11 mouse cellular contexts compared by ENCODE assay signal in genomic region chr10:81600096-81600495, GRCm38 (mm10). TPM values are rescaled to one million over a fixed set of nuclear protein-coding genes. Genes with fewer than 3 reads are reported as not detected.
DNase-seq lines count a peak whose midpoint lies in the region; ATAC-seq and TF ChIP-seq lines count a peak whose summit lies in the region.
"Had no signal": no experiment of that assay in that cellular context is flagged by ENCODE, and none has a peak within 500 bp of the region (broad histone marks: within the 10 kb centered on the region; RNA-seq: fewer than 3 reads in every experiment).

No protein-coding gene starts in this region.

- peak; percentile 34 for DNase-seq in cerebellum, adult 8-10 months
- DNase-seq in 416B (ENCODE audit: low read depth), result peak; percentile 43
- DNase-seq in layer of hippocampus, adult 9-10 months (ENCODE audit: low spot score), result no peak
- no peak for DNase-seq in layer of hippocampus, postnatal 10 days (ENCODE audit: low spot score in 2 of 2)

- no peak for TF ChIP-seq CTCF in intestine, postnatal 0 days (IDR thresholded peaks at IDR 0.05; ENCODE audit: low read depth)

- H3K27ac ChIP-seq in intestine, embryonic 15.5 days, result 0 out of 2 replicates have a peak overlapping the region, but pooled peaks have one; percentile 48
- H3K27ac ChIP-seq in intestine, postnatal 0 days (ENCODE audit: low read depth, low read length), result no peak overlapping the region
- H3K27ac ChIP-seq in heart, embryonic 16.5 days (ENCODE audit: low read length), result peak overlapping the region; percentile 69
- H3K27ac ChIP-seq: forebrain, embryonic 12.5 days; left cerebral cortex, adult 2 months; neural tube, embryonic 12.5 days had no signal

- no peak overlapping the region for H3K4me3 ChIP-seq in intestine, embryonic 15.5 days (replicated peaks)
- H3K4me3 ChIP-seq in intestine, postnatal 0 days (ENCODE audit: low read depth, low read length), result no peak overlapping the region
- no peak overlapping the region for H3K4me3 ChIP-seq in heart, embryonic 16.5 days (ENCODE audit: low read length)

- H3K9me3 ChIP-seq in intestine, embryonic 15.5 days, result no peaks in the 10 kb centered on the region
- no peaks in the 10 kb centered on the region for H3K9me3 ChIP-seq in intestine, postnatal 0 days (ENCODE audit: control insufficient read depth)
- no peaks in the 10 kb centered on the region for H3K9me3 ChIP-seq in heart, embryonic 16.5 days (replicated peaks; ENCODE audit: control insufficient read depth, low read length)
- H3K9me3 ChIP-seq: forebrain, embryonic 12.5 days; neural tube, embryonic 12.5 days had no signal

- H3K36me3 ChIP-seq in intestine, embryonic 15.5 days, result no peaks in the 10 kb centered on the region
- H3K36me3 ChIP-seq in intestine, postnatal 0 days (ENCODE audit: control insufficient read depth, insufficient read depth), result no peaks in the 10 kb centered on the region
- no peaks in the 10 kb centered on the region for H3K36me3 ChIP-seq in heart, embryonic 16.5 days (ENCODE audit: control insufficient read depth, insufficient read depth)
- H3K36me3 ChIP-seq: forebrain, embryonic 12.5 days; neural tube, embryonic 12.5 days had no signal

- no peak for ATAC-seq in cerebellum, adult (ENCODE audit: insufficient number of reproducible peaks, low FRiP score, low TSS enrichment)
- no peak for ATAC-seq in intestine, embryonic 15.5 days
- no peak for ATAC-seq in intestine, postnatal 0 days
- no peak for ATAC-seq in heart, embryonic 16.5 days (replicated peaks; ENCODE audit: extremely low read depth, insufficient read depth, low FRiP score)

- WGBS in intestine, embryonic 15.5 days, result 59% methylated on average over 10 of the region's 10 CpGs
- 63% methylated on average over 10 of the region's 10 CpGs for WGBS in intestine, postnatal 0 days
- WGBS in heart, embryonic 16.5 days, result 43% methylated on average over 10 of the region's 10 CpGs

- peak overlapping the region; percentile 75; the same call in 1 of the 2 replicates for H3K4me2 ChIP-seq in intestine, embryonic 15.5 days (replicated peaks)
- H3K4me2 ChIP-seq in intestine, postnatal 0 days (replicated peaks; ENCODE audit: low read depth), result no peak overlapping the region
- H3K4me2 ChIP-seq in heart, embryonic 16.5 days (ENCODE audit: low read depth, low read length), result peak overlapping the region; percentile 71; the same call in 1 of the 2 replicates

- peaks cover 59% of the 10 kb centered on the region for H3K4me1 ChIP-seq in intestine, embryonic 15.5 days (replicated peaks)
- peaks cover 15% of the 10 kb centered on the region; the same call in 1 of the 2 replicates for H3K4me1 ChIP-seq in intestine, postnatal 0 days (replicated peaks; ENCODE audit: control insufficient read depth, insufficient read depth, low read length)
- peaks cover 58% of the 10 kb centered on the region for H3K4me1 ChIP-seq in heart, embryonic 16.5 days (ENCODE audit: control insufficient read depth, insufficient read depth, low read length)

- H3K27me3 ChIP-seq in intestine, embryonic 15.5 days (replicated peaks), result no peaks in the 10 kb centered on the region
- no peaks in the 10 kb centered on the region for H3K27me3 ChIP-seq in intestine, postnatal 0 days (replicated peaks; ENCODE audit: control insufficient read depth, insufficient read depth, low read length)
- H3K27me3 ChIP-seq in heart, embryonic 16.5 days (ENCODE audit: control insufficient read depth, insufficient read depth, low read length), result 0 out of 2 replicates have a peak, but pooled peaks cover 2% of the 10 kb centered on the region

- no peak overlapping the region for H3K9ac ChIP-seq in intestine, embryonic 15.5 days
- H3K9ac ChIP-seq in intestine, postnatal 0 days (ENCODE audit: low read depth, low read length), result no peak overlapping the region
- no peak overlapping the region for H3K9ac ChIP-seq in heart, embryonic 16.5 days (ENCODE audit: low read length)
- H3K9ac ChIP-seq: forebrain, embryonic 12.5 days; neural tube, embryonic 12.5 days had no signal

RNA-seq across cellular contexts. Expression of gene Tle6, which starts 0.8 kb away (rescaled TPM):
- 19.9 and 26.0 TPM in 2 replicates for polyA plus RNA-seq in intestine, embryonic 15.5 days (2015; fragmentation: Nextera tagmentation; extraction: Ambion mirVana)
- polyA plus RNA-seq in intestine, postnatal 0 days (2015; fragmentation: Nextera tagmentation; extraction: Ambion mirVana), result 3.9 and 4.2 TPM in 2 replicates
- polyA plus RNA-seq in heart, embryonic 16.5 days (2015; fragmentation: Nextera tagmentation; extraction: Ambion mirVana), result 29.6 and 31.0 TPM in 2 replicates
- 1 to 10 TPM; 1.7 to 2.4 TPM for total RNA-seq in layer of hippocampus, postnatal 10 days (2021)

RNA-seq across cellular contexts. Expression of gene BC025920, which starts 6.0 kb away (rescaled TPM):
- 0.85 and 1.00 TPM in 2 replicates for polyA plus RNA-seq in intestine, embryonic 15.5 days (2015; fragmentation: Nextera tagmentation; extraction: Ambion mirVana)
- 0.18 and 0.20 TPM in 2 replicates for polyA plus RNA-seq in intestine, postnatal 0 days (2015; fragmentation: Nextera tagmentation; extraction: Ambion mirVana)
- 1.2 TPM in 2 replicates for polyA plus RNA-seq in heart, embryonic 16.5 days (2015; fragmentation: Nextera tagmentation; extraction: Ambion mirVana)
- 1 to 10 TPM; 2.0 TPM for total RNA-seq in layer of hippocampus, postnatal 10 days (2021)

RNA-seq across cellular contexts. Expression of gene Tle2, which starts 25.7 kb away (rescaled TPM):
- polyA plus RNA-seq in intestine, embryonic 15.5 days (2015; fragmentation: Nextera tagmentation; extraction: Ambion mirVana), result 14.5 and 17.8 TPM in 2 replicates
- polyA plus RNA-seq in intestine, postnatal 0 days (2015; fragmentation: Nextera tagmentation; extraction: Ambion mirVana), result 3.0 and 5.2 TPM in 2 replicates
- 19.5 and 24.5 TPM in 2 replicates for polyA plus RNA-seq in heart, embryonic 16.5 days (2015; fragmentation: Nextera tagmentation; extraction: Ambion mirVana)
- 10 to 100 TPM; 25.6 to 26.6 TPM for total RNA-seq in layer of hippocampus, postnatal 10 days (2021)

RNA-seq across cellular contexts. Expression of gene Sirt6, which starts 27.5 kb away (rescaled TPM):
- polyA plus RNA-seq in intestine, embryonic 15.5 days (2015; fragmentation: Nextera tagmentation; extraction: Ambion mirVana), result 28.9 and 33.3 TPM in 2 replicates
- 13.5 and 13.9 TPM in 2 replicates for polyA plus RNA-seq in intestine, postnatal 0 days (2015; fragmentation: Nextera tagmentation; extraction: Ambion mirVana)
- polyA plus RNA-seq in heart, embryonic 16.5 days (2015; fragmentation: Nextera tagmentation; extraction: Ambion mirVana), result 22.9 and 26.0 TPM in 2 replicates
- total RNA-seq in layer of hippocampus, postnatal 10 days (2021), result 10 to 100 TPM; 28.9 to 31.4 TPM

RNA-seq across cellular contexts. Expression of gene Ankrd24, which starts 28.2 kb away (rescaled TPM):
- 8.4 and 9.8 TPM in 2 replicates for polyA plus RNA-seq in intestine, embryonic 15.5 days (2015; fragmentation: Nextera tagmentation; extraction: Ambion mirVana)
- polyA plus RNA-seq in intestine, postnatal 0 days (2015; fragmentation: Nextera tagmentation; extraction: Ambion mirVana), result 3.5 and 4.2 TPM in 2 replicates
- polyA plus RNA-seq in heart, embryonic 16.5 days (2015; fragmentation: Nextera tagmentation; extraction: Ambion mirVana), result 14.6 and 14.8 TPM in 2 replicates
- total RNA-seq in layer of hippocampus, postnatal 10 days (2021), result 10 to 100 TPM; 28.5 to 40.6 TPM

Comparison
In these comparisons a context has a peak if more than half of its experiments do, and no peak if none do; other contexts are left out.
1. DNase-seq: peak in cerebellum, adult 8-10 months (single experiment) and 416B (single experiment); none in layer of hippocampus, adult 9-10 months (single experiment) and layer of hippocampus, postnatal 10 days (0 of 2).